Mouse (Mus musculus): ENCODE data around the gene Zfp36.
"Not testable (repeated sequence)": the region's sequence is repeated elsewhere in the genome, so short reads cannot be mapped to it uniquely, and the experiment has no call there.

Gene Zfp36

GRCm38 (mm10) chr7:28380237-28381016 is at the start of gene Zfp36:
Gene Zfp36 (minus strand): TSS chr7:28380253.
- no peak for DNase-seq (ENCODE audit: low read depth, low spot score)

DNA sequence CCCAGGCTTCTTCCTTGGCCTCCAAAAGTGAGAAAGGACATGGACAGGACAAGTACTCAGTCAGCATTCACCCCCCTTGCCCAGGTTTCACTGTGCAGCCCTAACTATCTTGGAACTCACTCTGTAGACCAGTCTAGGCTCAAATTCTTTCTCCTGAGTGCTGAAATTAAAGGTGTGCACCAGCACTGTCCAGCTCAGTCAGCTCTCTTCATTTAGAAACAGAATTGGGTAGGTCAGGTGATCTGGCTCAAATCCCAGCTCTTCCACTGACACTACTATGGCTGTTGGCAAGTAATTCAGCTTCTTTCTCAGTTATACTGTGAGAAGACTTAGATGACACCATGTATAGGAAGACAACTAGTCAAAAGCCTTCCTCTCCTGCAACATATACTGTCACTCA is 47.7 kb upstream of the Zfp36 start:
- DNase-seq (ENCODE audit: low read depth, low spot score): no peak

GRCm38 (mm10) chr7:28423018-28423417 is 43.0 kb upstream of the Zfp36 start:
- DNase-seq (ENCODE audit: low read depth, low spot score): no peak

DNA sequence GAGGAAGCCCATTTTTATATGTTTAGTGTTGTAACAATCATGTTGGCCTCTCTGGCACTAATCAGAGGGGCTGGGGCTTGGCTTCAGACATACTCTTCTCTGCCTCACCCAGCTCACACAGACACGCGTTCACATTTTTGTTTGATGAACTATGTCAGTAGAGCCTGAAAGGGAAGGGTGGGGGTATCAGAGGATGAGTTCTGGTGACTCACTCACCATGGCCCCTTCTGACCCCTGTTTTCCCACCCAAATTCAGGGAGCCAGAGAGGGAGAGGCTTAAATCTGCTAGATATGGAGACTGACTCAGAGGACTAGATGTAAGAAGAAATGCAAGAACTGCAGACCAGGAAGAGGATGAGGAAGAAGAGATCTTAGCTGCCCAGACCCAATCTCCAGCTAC is 39.4 kb upstream of the Zfp36 start:
- DNase-seq (ENCODE audit: low read depth, low spot score): no peak

- DNase-seq (ENCODE audit: low read depth, low spot score): peak; percentile 33
Observed at GRCm38 (mm10) chr7:28418096-28418670, 38.1 kb upstream of the Zfp36 start.

- no peak for DNase-seq (ENCODE audit: low read depth, low spot score)
Observed at GRCm38 (mm10) chr7:28417368-28417767, 37.3 kb upstream of the Zfp36 start.

DNA sequence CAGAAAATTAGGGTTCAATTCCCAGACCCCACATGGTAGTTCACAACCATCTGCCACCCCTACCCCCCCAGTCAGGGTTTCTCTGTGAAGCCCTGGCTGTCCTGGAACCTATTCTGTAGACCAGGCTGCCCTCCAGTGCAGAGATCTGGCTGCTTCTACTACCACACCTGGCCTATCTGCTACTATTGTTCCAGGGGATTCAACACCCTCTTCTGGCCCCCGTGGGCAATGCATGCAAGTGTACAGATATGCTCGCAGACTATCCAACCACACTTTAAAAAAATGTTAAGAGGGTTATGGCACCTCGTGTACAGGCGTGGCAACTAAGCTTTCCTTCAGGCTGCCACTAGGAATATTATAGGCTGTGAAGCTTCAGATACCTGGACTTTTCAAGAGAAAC is 32.8 kb upstream of the Zfp36 start:
- no peak for DNase-seq (ENCODE audit: low read depth, low spot score)

DNA sequence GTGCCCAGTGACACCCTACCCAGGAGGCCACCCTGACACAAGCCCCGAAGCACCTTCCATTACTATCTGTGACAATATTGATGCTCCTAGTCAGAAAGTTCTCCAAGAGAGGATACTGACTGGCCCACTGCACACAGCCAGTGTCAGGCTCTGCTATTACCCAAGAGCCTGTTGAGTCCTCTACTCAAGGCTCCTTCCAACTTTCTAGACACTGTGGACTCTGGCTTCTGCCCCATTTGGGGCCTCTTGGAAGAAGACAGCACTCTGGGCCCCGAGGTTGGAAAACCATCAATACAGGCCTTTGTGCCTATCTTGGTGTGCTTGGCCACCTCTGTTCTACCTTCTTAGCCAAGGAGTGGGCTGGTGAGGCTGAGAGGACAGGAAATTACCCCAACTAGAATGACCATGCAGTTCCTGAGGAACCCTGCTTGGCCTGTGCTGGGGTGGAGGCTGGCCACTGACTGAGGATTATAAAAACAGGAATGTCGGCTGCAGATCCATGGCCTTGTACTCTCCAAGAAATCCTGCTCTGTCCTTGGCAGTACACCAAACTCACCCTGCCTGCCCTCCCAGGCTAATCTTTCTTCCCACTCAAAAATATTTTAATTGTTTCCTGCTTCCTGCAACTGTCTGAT is 30.9 kb upstream of the Zfp36 start:
- no peak for DNase-seq (ENCODE audit: low read depth, low spot score)

GRCm38 (mm10) chr7:28401942-28402341 is 21.9 kb upstream of the Zfp36 start:
- DNase-seq (ENCODE audit: low read depth, low spot score): no peak

DNA sequence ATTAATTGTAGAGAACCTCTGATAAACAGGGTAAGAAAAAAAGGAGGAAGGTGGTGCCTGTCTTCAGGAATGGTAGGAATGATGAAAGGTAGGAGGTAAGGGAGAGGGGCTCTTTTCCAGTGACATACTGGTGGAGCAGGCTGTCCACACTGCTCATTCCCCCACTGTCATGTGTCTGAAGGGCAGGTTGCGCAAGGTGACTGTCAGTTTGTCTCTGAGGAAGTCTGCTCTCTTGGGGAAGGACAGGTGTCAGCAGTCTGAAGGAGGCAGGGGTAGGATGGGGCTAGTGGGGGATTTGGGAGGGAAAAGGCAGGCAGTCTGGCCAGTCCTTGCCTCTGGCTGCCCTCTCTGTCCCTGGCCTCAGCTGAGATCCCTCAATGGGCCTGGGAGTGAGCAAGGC is 21.0 kb upstream of the Zfp36 start:
- no peak for DNase-seq (ENCODE audit: low read depth, low spot score)

GRCm38 (mm10) chr7:28398696-28399340 is 18.8 kb upstream of the Zfp36 start:
- no peak for DNase-seq (ENCODE audit: low read depth, low spot score)

- no peak for DNase-seq (ENCODE audit: low read depth, low spot score)
Observed at GRCm38 (mm10) chr7:28398000-28398399, 17.9 kb upstream of the Zfp36 start.

- DNase-seq (ENCODE audit: low read depth, low spot score): no peak
Observed at GRCm38 (mm10) chr7:28395425-28395824, 15.4 kb upstream of the Zfp36 start.

DNA sequence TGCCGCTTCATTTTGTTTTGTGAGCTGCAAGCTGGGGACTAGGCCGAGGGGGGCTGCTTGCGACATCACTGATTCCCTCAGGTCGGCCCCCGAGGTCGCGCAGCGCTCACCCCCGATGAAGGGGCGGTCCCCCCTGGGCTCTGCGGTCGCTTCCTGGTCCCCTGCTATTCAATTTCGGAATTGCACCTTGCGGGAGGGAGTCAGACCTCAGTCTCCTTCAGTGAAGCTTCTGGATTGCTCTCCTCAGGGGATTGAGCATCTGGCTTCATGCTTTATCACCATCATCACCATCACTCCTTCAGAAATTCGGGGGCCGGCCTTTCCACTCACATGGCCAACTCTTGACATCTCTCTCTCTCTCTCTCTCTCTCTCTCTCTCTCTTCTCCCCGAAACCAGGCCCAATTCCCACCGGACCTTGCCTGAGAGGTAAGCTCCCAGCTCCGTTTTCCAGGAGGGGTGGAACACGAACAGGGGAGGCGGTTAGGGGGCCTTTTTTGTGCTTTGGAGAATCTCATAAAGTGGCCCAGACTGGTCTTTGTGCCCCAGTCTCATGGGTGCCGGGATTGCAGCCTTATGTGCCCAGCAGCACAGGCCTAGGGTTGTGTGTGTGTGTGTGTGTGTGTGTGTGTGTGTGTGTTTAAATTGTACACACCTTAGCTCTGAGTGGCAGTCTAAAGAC is 13.4 kb upstream of the Zfp36 start:
- DNase-seq (ENCODE audit: low read depth, low spot score): no peak

GRCm38 (mm10) chr7:28392429-28393271 is 12.6 kb upstream of the Zfp36 start, which contains the start of the genes Med29 and Paf1:
Gene Med29 (minus strand): TSS chr7:28392708.
Gene Paf1 (plus strand): TSS chr7:28392951.
- peak; percentile 100 for DNase-seq (ENCODE audit: low read depth, low spot score)

DNA sequence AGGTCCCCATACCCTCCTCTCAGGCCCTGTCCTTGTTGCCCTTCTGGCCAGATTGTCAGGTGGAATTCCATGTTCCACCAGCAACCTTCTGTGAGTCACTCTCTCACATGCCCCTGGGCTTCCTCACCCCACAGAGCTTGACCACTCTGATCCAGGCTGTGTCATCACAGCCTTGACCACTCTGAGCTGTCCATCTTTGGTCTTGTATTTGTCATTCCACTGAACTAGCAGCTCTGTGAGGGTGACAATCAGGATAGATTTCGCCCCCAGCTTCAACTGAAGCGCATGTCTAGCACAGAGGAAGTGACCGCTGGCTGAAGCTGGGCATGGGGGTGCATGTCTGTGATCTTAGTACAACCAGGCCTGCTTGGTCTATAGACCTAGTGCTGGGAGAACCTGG is 10.3 kb upstream of the Zfp36 start:
- DNase-seq (ENCODE audit: low read depth, low spot score): no peak

- not testable (repeated sequence) for DNase-seq (ENCODE audit: low read depth, low spot score)
Observed at GRCm38 (mm10) chr7:28387384-28387783, 7.3 kb upstream of the Zfp36 start.

DNA sequence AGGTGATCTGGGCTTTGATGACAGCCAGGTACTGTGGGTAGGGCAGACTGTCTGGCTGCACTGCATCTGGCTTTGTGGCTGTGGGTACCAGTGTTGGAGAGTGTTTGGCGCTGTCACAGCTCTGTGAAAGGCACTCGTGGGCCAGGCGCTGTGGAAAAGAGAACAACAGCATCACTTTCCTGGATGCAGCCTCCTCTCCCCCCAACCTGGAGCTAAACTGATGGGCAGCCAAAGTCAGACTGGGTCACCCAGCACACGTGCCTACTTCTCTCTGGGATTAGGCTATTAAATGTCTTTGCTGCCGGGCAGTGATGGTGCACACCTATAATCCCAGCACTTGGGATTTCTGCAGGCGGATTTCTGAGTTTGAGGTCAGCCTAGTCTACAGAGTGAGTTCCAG is 6.8 kb upstream of the Zfp36 start:
- not testable (repeated sequence) for DNase-seq (ENCODE audit: low read depth, low spot score)

DNA sequence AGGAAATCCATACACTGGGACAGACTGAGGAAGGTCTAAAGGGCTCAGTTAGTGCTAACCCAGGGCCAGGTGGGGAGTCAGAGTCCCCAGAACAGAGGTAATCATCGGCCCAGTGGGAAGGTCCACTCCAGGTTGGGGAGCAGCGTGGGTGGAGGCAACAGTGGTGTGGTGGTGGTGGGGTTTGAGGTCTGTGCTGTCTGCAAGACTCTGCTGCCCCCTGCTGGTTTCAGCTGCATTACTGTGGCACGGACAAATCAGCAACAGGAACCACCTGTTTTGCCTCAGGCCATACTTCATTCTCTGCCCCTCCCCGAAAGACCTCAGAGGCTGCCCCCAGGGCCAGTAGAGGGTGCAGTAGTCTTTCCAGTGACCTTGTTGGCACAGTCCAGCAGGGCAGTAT is 6.4 kb upstream of the Zfp36 start:
- peak; percentile 44 for DNase-seq (ENCODE audit: low read depth, low spot score)

DNA sequence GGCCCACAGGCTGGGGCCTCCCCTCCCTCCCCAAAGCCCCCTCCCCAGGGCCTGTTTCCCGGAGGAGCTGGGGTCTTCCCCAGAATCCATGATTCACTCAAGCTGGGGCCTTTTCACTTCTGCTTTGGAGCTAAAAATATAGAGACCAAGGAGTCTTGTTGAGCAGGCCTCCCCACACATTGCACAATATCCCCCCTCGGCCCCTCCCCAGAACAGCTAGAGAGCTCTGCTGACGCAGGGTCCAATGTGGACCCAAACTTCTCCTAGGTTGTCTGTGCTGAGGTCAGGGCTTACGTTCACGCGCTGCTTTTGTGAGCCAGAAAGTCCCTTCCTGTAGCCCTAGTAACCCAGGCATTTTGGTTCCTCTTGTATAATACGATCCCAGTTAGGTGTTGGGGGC is 6.0 kb upstream of the Zfp36 start:
- DNase-seq (ENCODE audit: low read depth, low spot score): peak; percentile 55

DNA sequence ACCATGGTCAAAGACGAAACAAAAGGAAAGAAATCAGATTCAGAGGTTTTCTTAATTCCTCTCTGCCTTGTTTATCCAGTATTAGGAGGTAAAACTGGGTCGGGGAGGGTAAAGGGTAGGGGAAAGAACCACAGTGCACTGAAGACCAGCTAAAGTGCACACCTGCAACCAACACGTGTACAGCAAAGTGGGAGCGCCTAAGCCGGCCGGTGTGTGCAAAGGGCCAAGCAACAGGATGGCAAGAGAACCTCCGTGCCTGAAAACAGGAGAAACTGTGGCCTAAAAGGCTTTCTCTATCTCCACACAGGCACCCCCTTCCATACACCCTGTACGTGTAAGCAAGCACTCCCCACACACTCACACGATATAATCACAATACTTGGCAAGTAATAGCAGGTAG is 5.1 kb upstream of the Zfp36 start:
- DNase-seq (ENCODE audit: low read depth, low spot score): no peak
